Mouse (Mus musculus) G1E (cell line): Measurements from ENCODE around the gene Gm6793. TPM values are rescaled to one million over a fixed set of nuclear protein-coding genes. Genes with fewer than 3 reads are reported as not detected.

Experiments
- ATAC-seq: 2 replicates; pipeline ENCODE4 v1.8.0; 2016; ENCODE audit warnings: mild to moderate bottlenecking; ENCODE audit not compliant: insufficient number of reproducible peaks, poor library complexity, low FRiP score, severe bottlenecking; ENCODE audit errors: extremely low read depth
- DNase-seq: peaks from one replicate; pipeline ENCODE4 v3.0.0; 2012; ENCODE audit warnings: low spot score
- H3K27me3 ChIP-seq: 2 replicates; pipeline ENCODE4 v1.6.1; 2012; ENCODE audit warnings: mild to moderate bottlenecking, low read length, inconsistent platforms; ENCODE audit not compliant: insufficient read depth
- H3K36me3 ChIP-seq: replicated peaks from 2 replicates; pipeline ENCODE3; 2012; ENCODE audit warnings: mild to moderate bottlenecking, inconsistent platforms
- H3K4me1 ChIP-seq: 2 replicates; pipeline ENCODE4 v1.6.1; 2012; ENCODE audit warnings: low read depth, low read length, inconsistent platforms, mixed read lengths; ENCODE audit not compliant: insufficient read depth
- H3K4me3 ChIP-seq: 2 replicates; pipeline ENCODE4 v1.5.1; 2012; ENCODE audit warnings: low read depth, mild to moderate bottlenecking, inconsistent platforms, low read length, moderate library complexity, mixed read lengths
- H3K9me3 ChIP-seq: replicated peaks from 2 replicates; pipeline ENCODE4 v1.6.1; 2012; ENCODE audit warnings: inconsistent platforms
- CTCF ChIP-seq: IDR thresholded peaks from 2 replicates; pipeline ENCODE4 v1.5.1; 2012; ENCODE audit warnings: low read depth, low read length, inconsistent platforms, mixed read lengths
- GATA1 ChIP-seq: IDR thresholded peaks from 2 replicates; pipeline ENCODE4 v1.6.1; 2012; ENCODE audit warnings: borderline replicate concordance, low read length, inconsistent platforms, mixed read lengths
- GATA2 ChIP-seq: IDR thresholded peaks from 2 replicates; pipeline ENCODE4 v1.6.1; 2012; ENCODE audit warnings: low read depth, low read length, inconsistent platforms, borderline replicate concordance
- POLR2AphosphoS5 ChIP-seq: IDR thresholded peaks from 2 replicates; pipeline ENCODE4 v1.6.1; 2012; ENCODE audit warnings: low read depth, low read length, inconsistent platforms; ENCODE audit not compliant: insufficient replicate concordance
- TAL1 ChIP-seq: conservative IDR thresholded peaks from 2 replicates; pipeline ENCODE4 v1.6.1; 2012; ENCODE audit warnings: low read depth, low read length, inconsistent platforms, mixed read lengths
- polyA plus RNA-seq: library from polyadenylated mRNA; stranded (reverse); fragments of >175 nt; gene quantifications from 2 replicates; pipeline ENCODE4 v1.2.3, GENCODE M21; 2012
- total RNA-seq, 2 experiments: library from RNA; stranded (forward) in 1 of 2; stranded (reverse) in 1 of 2; fragments of 200-1000 nt in 1 of 2; fragments of >200 nt in 1 of 2; fragmentation: Nextera tagmentation in 1 of 2; gene quantifications; 2 replicates each; pipeline ENCODE4 v1.2.3; 2014 to 2017

The Gm6793 gene
- total RNA-seq (2014; fragmentation: Nextera tagmentation) (not detected in 2 replicates), total RNA-seq (2017) (0.06 and 0.11 TPM in 2 replicates), polyA plus RNA-seq (0.24 TPM in 1 of 2 replicates, not detected in the other)

DNA sequence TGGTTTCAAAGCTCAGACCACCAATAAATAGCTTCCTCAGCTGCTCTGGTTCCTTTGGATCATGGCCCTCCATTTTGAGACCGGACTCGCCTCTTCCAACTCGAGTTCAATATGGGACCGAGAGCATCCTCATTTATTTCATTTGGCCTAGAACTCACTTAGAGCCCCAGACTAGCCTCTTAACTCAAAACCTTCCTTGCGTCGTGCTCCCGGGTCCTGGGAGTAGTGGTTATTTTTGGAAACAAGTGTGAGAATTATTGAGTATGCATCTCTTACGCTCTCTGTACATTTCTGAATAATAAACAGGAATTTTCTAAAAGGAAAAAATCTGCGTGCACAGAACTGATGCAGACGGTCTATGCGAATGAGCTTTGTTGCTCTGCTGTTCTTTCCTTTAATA lies at the start of gene Gm6793:
Gene Gm6793 (minus strand): TSS at position 101 of the 400 bp plus-strand sequence.
- ATAC-seq (no peak), DNase-seq (no peak)
- Histone ChIP-seq H3K4me1 (peaks cover 12% of the 10 kb centered on the region), H3K9me3 (no peaks in the 10 kb centered on the region), H3K36me3 (peaks cover 52% of the 10 kb centered on the region), H3K27me3 (no peaks in the 10 kb centered on the region), H3K4me3 (no peak within 1 kb of the TSS)
- TF ChIP-seq GATA2 (no peak), GATA1 (no peak)

GRCm38 (mm10) chr8:112061372-112061771 lies 46.5 kb upstream of the Gm6793 start:
- Histone ChIP-seq H3K9me3 (no peaks in the 10 kb centered on the region), H3K36me3 (no peaks in the 10 kb centered on the region), H3K4me1 (no peaks in the 10 kb centered on the region), H3K4me3 (no peak overlapping the region), H3K27me3 (no peaks in the 10 kb centered on the region)
- peak; percentile 31; the same call in 1 of the 2 replicates for TF ChIP-seq CTCF
- no peak for TF ChIP-seq GATA1
- ATAC-seq: no peak
- DNase-seq: no peak

DNA sequence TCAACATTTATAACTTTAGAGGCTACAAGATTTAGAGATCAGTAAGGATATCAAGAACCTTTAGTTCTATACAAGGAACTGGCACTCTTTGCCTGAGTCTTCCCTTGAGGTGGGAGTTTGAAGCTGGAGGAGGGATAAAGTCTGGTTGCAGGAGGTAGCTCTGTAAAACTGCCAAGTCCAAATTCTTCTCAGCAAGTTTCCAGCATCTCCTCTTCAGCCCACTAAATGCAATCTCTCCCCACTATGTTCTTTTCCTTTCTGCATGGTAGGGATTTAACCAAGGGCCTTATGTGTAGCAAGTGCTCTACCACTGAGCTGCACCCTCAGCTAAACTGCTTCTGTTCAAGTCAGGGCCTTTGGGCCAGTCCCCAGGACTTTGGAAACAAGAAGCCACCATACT lies 39.6 kb upstream of the Gm6793 start:
- Histone ChIP-seq H3K4me1 (no peaks in the 10 kb centered on the region), H3K4me3 (no peak overlapping the region), H3K27me3 (no peaks in the 10 kb centered on the region), H3K36me3 (no peaks in the 10 kb centered on the region), H3K9me3 (no peaks in the 10 kb centered on the region)
- TF ChIP-seq POLR2AphosphoS5 (no peak), GATA2 (no peak), GATA1 (no peak), TAL1 (no peak), CTCF (no peak)
- DNase-seq (no peak), ATAC-seq (no peak)

- no peak for DNase-seq
- no peak for ATAC-seq
- no peaks in the 10 kb centered on the region for H3K4me1 ChIP-seq
- no peak overlapping the region for H3K4me3 ChIP-seq
- TF ChIP-seq GATA1: no peak
- H3K36me3 ChIP-seq: no peaks in the 10 kb centered on the region
- no peaks in the 10 kb centered on the region for H3K9me3 ChIP-seq
- H3K27me3 ChIP-seq: no peaks in the 10 kb centered on the region
Measured at GRCm38 (mm10) chr8:112051537-112051936, 36.7 kb upstream of the Gm6793 start.

DNA sequence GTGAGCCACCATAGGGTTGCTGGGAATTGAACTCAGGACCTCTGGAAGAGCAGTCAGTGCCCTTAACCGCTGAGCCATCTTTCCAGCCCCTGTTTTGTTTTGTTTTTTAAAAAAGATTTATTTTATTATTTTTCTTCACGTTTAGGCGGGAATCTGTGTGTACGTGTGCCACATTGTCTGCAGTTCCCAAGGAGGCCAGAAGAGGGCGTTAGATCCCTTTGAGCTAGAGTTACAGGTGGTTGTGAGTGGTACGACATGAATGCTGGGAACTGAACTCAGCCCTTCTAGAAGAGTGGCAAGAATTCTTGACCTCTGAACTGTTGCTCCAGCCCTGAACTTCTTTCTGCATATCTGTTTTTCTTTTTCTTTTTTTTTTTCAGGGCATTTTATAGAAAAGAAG lies 35.1 kb upstream of the Gm6793 start:
- TF ChIP-seq GATA2 (no peak), CTCF (no peak), POLR2AphosphoS5 (no peak), TAL1 (no peak), GATA1 (no peak)

DNA sequence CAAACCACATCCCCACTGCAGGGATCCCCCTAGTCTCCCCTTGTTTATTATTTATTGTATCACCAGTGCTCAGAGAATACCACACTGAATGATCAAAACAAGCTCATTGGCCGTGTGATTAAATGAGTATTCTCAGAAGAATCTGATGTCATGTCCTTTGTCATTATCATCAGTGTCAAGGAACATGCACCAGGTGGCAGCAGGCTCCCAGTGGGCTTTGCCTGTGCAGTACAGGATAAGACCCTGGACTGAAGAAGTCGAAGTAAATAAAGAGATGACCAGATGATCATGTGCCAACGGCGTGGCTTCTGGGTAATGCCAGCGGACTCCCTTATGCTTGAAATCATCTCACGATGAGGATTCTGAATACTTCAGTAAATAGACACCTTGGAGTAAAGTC lies 33.5 kb upstream of the Gm6793 start:
- no peak for DNase-seq
- Histone ChIP-seq H3K4me1 (no peaks in the 10 kb centered on the region), H3K4me3 (no peak overlapping the region), H3K9me3 (no peaks in the 10 kb centered on the region), H3K36me3 (no peaks in the 10 kb centered on the region), H3K27me3 (no peaks in the 10 kb centered on the region)
- no peak for TF ChIP-seq GATA1
- TF ChIP-seq TAL1: no peak
- no peak for TF ChIP-seq GATA2
- TF ChIP-seq CTCF: no peak
- TF ChIP-seq POLR2AphosphoS5: no peak
- no peak for ATAC-seq

More for the DNA sequence above, 35.1 kb upstream of the Gm6793 start:
- ATAC-seq: no peak
- Histone ChIP-seq H3K9me3 (no peaks in the 10 kb centered on the region), H3K36me3 (no peaks in the 10 kb centered on the region), H3K4me1 (no peaks in the 10 kb centered on the region), H3K27me3 (no peaks in the 10 kb centered on the region), H3K4me3 (no peak overlapping the region)
- no peak for DNase-seq

GRCm38 (mm10) chr8:112045896-112046295 lies 31.1 kb upstream of the Gm6793 start:
- Histone ChIP-seq H3K27me3 (no peaks in the 10 kb centered on the region), H3K9me3 (no peaks in the 10 kb centered on the region), H3K36me3 (no peaks in the 10 kb centered on the region), H3K4me1 (no peaks in the 10 kb centered on the region), H3K4me3 (no peak overlapping the region)
- ATAC-seq (peak; percentile 76), DNase-seq (peak; percentile 48)
- TF ChIP-seq POLR2AphosphoS5 (no peak), CTCF (peak; percentile 84), GATA1 (no peak), TAL1 (no peak), GATA2 (no peak)
